Mouse (Mus musculus) fibroblast of lung, adult 2 months (primary cell): ENCODE measurements around the gene Nr1h4.
"Not testable (repeated sequence)": the region's sequence is repeated elsewhere in the genome, so short reads cannot be mapped to it uniquely, and the experiment has no call there.

Source experiments
- DNase-seq: peaks from one replicate; pipeline ENCODE4 v3.0.0-alpha.2; 2011; ENCODE audit warnings: low read depth

Gene Nr1h4

DNA sequence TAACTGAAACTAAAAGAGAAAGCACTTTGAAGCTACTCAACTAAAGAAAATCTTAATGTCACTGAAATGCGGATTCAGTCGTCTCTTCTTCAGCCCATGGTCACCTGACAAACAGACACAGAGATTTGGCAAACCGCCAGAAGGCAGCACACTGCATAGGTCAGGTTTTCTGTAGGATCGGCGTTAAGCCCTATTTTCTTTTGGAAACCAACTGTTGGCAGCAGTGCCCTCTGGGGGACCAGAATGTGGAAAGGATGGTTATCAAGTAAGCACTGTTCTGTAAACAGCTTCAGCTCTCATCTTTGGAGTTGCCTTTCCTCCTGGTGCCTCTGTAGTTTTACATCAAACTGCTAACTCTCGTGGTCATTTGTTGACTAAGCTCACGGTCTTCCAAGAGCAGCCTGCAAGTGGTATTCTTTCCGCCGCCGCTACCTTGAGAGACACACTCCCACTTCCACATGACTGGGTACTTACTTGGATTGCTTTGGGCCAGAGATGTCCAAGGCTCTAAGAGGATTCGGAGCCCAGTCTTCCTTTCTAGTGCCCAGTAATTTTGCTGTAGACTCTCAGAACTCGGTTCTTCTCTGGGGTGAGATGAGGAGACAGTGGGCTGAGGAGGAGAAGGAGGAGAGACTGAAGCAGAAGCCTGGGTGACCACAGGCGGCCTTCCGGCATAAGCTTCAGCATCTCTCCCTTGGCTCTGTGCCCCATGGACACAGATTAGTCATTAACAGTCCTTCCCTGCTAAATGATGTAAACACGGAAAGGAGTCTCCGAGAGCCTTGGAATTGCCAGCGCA is at the start of gene Nr1h4:
TSS of gene Nr1h4 (minus strand) at position 657 of the 799 bp plus-strand sequence.
- no peak for DNase-seq

DNA sequence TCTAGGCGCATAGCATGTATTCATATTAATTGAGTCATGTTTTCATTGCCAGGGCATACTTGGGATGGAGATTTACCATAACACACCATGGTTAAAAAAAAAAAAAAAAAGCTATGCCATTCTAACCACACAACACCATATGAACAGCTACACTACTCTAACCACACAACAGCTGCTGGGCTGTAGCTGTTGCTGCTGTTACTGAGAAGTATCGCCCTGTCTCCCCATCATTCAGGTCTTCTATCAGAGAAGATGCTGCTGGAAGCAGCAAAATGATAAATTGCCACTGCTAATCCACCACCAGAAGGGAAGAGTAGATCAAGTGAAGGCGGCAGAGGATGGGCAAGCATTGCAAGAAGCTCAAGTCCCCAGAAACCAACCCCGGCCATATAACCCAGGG is 45.4 kb upstream of the Nr1h4 start:
- no peak for DNase-seq

DNA sequence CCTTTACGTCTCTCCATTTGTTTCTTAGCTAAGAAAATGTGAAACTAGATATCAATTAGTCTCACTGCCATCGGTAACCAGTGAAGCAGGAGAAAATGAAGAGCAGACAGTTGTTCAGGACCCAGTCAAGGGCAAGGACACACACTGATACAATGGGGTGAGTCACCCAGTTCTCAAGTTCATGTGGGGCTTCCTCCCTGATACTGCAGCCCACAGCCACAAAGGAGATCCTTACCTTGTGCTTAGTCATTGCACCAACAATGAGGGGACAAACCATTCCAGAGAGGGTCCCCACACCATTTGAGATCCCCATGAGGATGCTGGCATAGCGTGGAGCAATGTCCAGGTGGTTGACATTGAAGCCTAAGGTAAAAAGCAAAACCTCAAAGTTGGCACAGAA is 44.3 kb upstream of the Nr1h4 start:
- no peak for DNase-seq

DNA sequence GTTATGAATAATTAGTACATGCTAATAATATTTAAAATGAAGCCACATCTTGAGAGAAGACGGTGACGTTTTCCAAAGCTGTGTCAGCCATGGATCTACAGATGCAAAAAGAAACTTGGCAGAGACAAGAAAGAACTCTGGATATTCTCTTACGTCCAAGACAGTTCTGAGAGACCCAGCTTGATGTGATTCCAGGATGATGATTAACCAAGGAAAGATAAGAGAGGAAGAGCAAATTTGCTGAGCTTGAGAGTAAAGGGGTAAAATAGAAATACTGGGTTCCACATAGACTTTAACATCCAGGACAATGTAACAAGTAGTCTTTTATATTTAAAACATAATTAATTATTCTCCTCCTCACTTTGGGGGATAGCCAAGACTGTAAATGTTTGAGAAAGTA is 40.0 kb upstream of the Nr1h4 start:
- no peak for DNase-seq

DNA sequence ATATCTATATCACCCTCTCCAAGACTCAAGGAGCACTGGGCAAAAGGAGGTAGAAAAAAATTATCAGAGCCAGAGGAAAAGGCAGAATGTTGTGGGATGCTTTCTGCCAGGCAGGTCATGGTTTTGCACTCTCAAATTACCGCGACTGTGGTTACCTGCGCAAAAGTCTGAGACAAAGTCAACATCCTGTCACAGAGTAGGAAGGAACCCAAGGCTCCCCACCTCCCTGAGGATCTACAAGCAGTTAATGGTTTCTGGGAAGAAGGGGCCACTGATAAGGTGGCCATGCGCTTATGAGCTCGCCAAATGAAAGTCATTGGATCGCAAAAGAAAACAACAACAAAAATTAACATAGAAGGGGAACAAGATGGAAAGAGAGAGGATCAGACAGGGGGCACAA is 39.6 kb upstream of the Nr1h4 start:
- no peak for DNase-seq

DNA sequence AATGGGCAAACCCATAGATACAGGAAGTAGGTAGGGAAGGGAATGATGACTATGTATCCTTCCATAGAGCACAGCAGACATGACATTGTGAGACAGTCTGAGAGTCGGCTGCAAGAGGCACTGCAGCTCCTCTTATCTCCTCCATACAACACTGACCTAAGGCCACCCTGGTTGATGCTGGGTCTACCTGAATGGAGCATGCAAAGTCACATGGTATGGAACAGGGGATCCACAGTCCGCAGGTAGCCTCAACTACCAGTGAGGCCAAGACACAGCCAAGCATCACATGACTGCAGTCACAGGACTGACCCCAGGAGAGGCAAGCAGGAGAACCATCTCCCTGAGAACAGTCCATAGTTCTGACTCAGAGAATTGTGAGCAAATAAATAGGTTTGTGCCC is 34.0 kb upstream of the Nr1h4 start:
- DNase-seq, result no peak

DNA sequence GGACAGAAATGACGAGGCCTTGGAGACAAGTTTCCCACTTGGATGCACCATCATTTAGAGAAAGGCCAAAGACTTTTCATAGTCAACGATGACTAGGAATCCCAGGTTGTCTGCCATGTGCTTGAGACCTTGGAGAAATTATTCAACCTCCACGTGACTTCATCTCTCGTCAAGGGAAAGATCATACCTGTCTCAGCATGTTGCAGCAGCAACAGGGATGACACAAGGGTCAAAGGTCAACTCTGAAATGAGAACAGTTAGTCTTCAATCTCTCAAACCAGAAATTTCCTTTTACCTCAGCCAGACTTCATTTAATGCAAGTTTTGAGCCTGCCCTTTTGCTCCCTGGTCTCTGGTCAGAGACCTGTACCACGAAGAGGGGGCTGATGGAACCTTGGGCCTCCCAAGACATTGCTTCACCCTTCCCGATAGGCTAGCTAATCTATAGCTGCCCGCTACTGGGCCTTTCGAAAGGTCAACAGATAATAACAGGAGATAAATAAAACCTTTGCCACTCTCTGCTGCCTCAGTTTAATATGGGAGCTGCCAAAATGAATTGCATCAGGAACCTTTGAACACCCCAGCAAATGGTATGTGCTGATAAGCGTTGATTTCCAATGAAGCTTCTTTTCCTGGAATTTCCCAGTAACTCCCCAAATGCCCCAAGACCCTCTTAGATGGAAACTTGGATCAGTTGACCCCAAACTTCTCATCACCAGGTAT is 32.1 kb upstream of the Nr1h4 start:
- no peak for DNase-seq

DNA sequence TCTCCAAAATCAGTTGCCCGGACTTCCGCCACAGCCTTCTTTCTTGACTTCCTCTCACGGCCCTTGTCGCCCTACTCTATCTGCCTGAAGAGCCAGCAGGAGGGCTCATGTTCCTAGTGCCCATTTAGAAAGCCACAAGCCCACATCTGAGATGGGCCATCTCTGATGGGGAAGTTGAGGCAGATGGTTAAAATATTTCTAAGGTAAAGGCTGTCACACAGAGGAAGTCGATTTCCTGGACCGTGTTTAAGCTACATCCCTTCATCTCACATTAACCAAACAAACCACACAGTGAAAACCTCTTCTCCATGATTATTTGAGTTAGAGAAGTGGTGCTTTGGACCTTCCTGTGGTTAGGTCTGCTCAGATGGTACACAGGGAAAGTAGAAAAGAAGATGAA is 28.7 kb upstream of the Nr1h4 start:
- DNase-seq, result no peak

DNA sequence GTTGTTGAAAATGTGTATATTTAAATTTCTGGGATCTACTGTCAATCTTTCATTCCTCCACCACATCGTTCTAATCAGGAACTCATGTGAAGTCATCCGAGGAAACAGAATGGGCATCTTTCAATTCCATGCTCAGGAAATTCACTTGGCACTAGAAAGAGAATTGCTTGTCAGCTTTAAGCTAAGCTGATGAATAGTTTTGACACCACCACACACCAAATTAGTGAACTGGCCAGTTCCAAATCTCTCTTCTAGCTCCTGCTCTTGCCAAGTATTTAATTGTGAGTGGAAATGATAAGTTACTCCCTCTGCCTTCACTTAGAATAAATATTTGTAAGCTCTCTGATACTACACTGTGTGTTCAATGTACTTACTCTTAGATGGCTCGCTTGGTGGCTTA is 26.0 kb upstream of the Nr1h4 start:
- DNase-seq, result no peak

DNA sequence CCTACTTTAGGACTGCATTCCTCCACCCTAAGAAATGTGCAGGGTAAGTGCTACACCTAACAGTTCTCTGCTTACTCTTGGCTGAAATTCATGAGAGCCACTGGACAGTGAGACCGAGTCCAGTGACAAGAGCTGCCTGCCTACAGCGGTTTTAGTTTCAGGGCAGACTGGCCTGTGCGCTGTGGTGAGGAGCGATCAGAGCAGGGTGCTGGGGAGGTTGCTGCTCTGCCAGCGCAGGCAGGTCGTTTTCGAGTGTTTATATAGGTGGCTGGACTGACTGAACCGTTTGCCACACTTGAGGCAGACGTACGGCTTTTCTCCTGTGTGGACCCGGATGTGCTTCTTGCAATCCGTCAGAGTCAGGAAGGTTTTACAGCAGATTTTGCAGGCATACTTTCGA is 21.5 kb upstream of the Nr1h4 start:
- DNase-seq, result not testable (repeated sequence)

DNA sequence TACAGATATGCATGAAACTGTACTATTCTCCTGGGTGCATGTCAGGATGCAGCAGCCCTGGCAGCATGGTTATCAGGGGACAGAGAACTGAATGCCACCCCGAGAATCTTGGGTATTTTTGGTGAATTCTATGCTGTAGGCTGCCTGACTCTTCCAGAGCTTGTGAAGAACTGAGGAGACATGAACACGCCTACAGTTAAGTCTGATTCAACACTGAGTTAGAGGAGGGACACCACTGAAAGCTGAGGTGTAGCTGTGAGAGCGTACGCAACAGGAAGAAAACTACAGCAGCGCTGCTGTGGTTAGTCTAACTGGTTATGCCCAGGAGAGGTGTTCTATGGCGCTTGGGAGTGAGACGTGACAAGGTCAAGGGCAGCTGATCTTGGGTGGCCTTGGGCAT is 20.5 kb upstream of the Nr1h4 start:
- not testable (repeated sequence) for DNase-seq

DNA sequence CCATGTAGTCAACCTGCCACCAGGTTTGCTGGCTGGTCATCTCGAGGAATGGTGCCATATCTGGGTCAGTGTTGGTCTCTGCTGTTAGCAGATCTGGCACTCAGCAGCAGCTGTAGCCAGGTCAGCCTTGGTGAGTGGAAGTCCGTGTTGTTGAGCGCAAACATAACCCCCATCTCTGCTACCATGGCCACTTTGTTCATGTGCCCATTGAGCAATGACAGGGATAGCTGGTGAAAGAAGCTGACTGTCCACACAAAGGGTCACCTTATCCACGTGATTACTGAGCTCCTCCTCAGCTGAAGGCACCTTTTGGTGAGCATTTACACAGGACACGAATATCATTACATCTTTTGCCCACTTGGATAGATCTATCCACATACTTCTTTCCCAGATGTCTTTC is 19.6 kb upstream of the Nr1h4 start:
- no peak for DNase-seq

DNA sequence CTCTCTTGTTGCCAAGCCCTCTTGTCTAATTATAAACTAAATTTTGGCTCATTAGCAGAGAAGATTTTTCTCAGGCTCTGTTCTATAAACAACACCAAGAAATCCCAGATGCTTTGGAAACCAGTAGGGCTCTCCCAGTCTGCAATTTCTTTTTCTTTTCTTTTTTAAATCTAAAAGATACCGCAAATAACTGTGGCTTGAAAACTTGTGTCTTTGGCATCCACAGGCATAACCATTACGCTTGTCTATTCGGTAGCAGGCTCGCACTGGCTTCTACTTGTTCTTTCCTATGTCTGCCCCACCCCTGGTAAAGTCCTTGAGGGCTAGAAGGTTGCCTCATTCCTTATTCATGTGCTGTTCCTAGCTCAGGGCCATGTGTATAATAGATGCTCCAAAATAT is 18.3 kb upstream of the Nr1h4 start:
- no peak for DNase-seq

DNA sequence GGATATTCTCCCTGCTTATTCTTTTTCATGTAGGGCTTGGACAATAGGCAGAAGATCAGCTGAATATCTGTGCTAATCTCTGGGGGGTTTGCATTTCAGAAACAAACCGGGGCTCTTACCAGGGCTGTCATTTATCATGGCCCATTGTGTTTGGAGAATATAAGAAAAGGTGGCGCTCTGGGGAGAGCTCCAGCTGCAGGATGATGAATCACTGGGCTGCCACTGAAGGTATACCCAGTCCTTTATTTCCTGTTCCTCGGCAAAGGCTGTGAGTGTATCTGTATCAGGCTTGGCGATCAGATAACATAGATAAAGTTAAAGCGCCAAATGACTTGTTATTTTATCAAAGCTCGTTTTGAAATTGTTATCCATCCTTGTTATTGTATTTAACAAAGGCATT is 14.6 kb upstream of the Nr1h4 start:
- DNase-seq, result no peak

DNA sequence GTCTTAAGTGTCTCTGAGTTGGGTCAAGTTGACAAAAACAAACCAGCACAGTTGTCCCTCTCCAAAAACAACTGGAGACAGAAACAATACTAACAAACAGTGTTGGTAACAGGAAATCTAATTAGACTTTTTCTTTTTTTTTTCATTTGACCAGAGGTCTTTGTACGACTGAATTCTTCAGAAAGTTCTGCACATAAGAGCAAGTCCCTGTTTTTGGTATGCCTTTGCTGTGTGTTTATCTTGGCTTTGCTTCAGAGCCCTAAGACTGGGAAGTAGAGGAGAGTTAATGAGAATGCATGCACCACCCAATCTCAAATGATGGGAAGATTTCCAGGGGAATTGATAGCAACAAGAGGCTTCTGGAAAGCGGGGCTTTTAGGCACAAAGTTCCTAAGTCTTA is 13.6 kb upstream of the Nr1h4 start:
- no peak for DNase-seq

DNA sequence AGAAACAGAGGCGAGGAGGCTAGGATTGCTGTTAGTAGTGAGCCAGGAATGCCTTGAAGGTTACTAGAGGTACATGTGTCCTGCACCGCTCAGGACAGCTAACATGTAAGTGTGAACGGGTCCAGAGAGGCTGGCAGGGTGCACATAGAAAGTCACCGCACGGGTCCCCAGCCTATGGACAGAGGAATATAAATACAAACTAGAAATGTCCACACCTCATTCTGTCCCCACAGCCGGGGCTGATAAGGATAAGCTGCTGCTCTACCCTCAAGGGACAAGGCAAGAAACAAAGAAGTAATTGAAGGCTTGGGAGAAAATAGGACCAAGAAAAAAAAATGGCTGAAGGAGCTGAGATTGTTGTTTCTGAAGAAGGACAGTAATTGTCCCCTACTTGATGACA is 10.5 kb upstream of the Nr1h4 start:
- DNase-seq, result no peak

DNA sequence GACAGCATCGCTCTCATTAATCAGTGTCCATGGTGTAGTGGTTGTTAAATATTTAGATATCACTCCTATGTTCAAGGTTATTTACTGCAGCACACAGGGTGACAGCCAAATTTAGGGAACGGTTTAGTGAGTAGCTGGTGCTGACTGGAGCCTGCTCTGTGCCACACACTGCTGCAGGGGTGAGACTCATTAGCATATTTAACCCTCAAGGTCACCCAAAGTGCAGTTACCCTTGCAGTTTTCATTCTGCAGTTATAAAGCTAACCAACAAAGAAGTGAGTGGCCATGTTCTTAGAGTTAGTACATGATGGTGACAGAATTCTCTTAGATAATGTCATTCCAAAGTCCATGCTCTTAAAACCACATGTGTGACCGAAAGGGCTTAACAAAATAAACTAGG is 8.9 kb upstream of the Nr1h4 start:
- DNase-seq, result no peak

DNA sequence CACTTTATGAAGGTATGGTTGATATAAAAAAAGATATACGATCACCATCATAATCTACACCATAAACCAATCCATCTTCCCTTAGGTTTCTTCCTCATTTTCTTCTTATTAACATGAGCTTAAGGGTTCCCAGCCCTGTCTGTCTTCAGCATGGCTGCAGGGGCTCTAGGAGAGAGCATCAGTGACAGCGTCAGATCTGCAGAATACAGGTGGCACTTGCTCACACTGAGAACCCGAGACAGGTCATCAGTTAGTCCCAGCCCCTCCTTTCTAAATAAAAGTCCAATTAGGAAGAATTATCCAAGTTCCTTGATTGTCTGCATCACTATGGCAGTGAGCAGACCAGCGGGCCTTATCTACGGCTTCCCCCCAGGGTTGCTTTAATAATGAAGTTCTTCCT is 934 bp downstream of the Nr1h4 start:
- DNase-seq, result no peak

DNA sequence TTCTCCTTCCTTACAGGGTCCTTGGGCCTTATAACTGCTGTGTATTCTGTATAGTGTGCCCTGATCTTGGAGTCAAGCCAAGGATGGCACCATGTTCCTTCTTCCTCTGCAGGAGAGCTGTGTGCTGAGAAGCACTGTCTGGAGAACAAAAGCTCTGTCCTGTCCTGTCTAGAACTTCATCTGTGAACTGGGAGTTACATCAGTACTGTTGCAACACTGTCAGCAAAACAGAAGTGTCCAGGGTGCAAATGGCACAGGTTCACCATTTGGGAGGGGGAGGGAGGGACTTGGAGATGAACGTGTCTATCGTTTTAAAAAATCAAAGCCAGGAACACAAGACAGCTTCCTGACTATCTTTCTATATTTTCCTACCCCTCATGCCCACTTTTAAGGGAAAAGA is 1.4 kb downstream of the Nr1h4 start:
- DNase-seq, result no peak

DNA sequence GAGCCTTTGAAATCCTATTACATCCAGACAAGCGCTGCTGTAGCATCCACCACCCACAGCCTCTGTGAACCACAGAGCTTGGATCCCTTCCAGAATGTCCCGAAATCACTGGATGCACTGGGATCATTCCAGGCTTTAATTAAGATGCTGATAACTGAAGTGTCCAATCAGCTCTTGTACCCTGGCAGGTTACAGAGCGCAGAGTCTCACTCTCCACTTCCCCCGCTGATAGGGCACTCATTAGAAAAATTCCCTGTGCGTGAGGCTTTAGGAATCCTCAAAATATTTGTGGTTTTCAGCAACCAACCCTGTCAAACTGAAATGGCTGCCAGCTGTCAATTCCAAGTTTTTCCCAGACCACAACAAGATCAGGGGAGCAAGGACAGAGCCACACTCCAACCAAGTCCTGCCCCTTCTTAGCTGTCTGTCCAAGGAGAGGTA is 2.2 kb downstream of the Nr1h4 start:
- peak; percentile 63 for DNase-seq

DNA sequence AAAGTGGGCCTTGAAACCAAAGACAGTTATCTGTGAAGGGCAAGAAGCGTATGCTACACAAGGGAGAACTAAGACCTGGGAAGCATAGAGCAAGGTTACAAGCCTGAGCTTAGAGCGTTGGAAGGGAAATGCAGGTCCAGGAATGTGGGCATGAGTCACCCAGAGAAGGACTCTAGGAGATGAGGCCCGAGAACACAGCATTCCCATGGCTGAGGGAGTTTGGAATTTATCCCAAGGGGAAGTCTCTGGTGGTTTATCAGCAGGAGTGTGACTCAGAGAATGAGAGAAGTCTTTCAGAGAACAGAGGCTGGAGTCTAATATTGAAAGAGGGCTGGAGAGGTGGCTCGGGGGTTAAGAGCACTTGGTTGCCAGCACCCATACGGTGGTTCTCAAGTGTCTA is 6.3 kb downstream of the Nr1h4 start:
- peak; percentile 85 for DNase-seq

DNA sequence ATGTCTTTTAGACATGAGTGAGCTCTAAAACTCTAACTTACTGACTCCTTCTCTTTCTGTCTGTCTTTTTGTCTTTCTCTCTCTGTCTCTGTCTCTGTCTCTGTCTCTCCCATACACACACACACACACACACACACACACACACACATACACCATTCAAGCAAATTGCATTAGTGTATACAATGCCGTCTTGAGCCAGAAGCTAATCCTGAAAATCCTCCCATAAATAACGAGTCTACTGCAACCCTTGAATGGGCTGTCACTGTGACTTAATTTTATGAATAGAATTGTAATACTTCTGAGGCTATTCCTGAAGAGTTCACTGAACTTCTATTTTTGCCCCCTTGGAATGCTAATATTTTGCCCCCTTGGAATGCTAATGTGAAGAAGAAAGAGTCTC is 7.6 kb downstream of the Nr1h4 start:
- no peak for DNase-seq

DNA sequence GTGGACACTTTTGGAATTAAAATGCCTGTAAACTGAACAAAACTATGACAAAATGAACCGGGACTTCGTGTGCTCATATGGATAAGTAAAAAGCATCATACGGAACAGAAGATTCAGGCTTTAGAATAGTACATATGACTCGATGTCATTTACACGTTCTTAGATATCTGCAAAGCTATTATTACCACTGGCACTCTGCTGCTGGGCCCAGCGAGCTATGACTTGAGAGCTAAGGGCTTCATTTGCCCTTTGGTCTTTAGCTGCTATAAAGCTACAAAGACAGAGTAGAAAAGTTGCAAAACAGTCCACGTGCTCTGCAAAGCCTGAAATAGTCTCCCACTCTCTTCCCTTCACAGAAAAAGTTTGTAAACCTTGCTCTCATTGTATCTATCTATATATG is 10.9 kb downstream of the Nr1h4 start:
- DNase-seq, result no peak
